Mouse (Mus musculus): ENCODE measurements around the gene Gm8332.
"Not testable (repeated sequence)": the region's sequence is repeated elsewhere in the genome, so short reads cannot be mapped to it uniquely, and the experiment has no call there.

Gm8332 gene

GRCm38 (mm10) chr12:88250000-88250399, at the start of gene Gm8332:
Gene Gm8332 (minus strand): TSS chr12:88250100.
- DNase-seq: not testable (repeated sequence)

- DNase-seq: not testable (repeated sequence)
Observed at GRCm38 (mm10) chr12:88297171-88297570, 47.3 kb upstream of the Gm8332 start.

GRCm38 (mm10) chr12:88293082-88293481, 43.2 kb upstream of the Gm8332 start:
- DNase-seq: not testable (repeated sequence)

GRCm38 (mm10) chr12:88285224-88285623, 35.3 kb upstream of the Gm8332 start:
- DNase-seq: not testable (repeated sequence)

- not testable (repeated sequence) for DNase-seq
Observed at GRCm38 (mm10) chr12:88274400-88274799, 24.5 kb upstream of the Gm8332 start, which contains the start of gene Gm5662. Gene Gm5662 (minus strand): TSS chr12:88274500.

- DNase-seq: no peak
Observed at GRCm38 (mm10) chr12:88257241-88257640, 7.3 kb upstream of the Gm8332 start.

- not testable (repeated sequence) for DNase-seq
Observed at GRCm38 (mm10) chr12:88255917-88256316, 6.0 kb upstream of the Gm8332 start.

- not testable (repeated sequence) for DNase-seq
Observed at GRCm38 (mm10) chr12:88245786-88246185, 4.1 kb downstream of the Gm8332 start.

GRCm38 (mm10) chr12:88242940-88243339, 7.0 kb downstream of the Gm8332 start:
- DNase-seq: not testable (repeated sequence)

- DNase-seq: no peak
Observed at GRCm38 (mm10) chr12:88219445-88219844, 30.5 kb downstream of the Gm8332 start.

GRCm38 (mm10) chr12:88218059-88218458, 31.8 kb downstream of the Gm8332 start:
- DNase-seq: not testable (repeated sequence)

GRCm38 (mm10) chr12:88214641-88215040, 35.3 kb downstream of the Gm8332 start:
- DNase-seq: no peak

- not testable (repeated sequence) for DNase-seq
Observed at GRCm38 (mm10) chr12:88211458-88211857, 38.4 kb downstream of the Gm8332 start.

- no peak for DNase-seq
Observed at GRCm38 (mm10) chr12:88202856-88203255, 47.0 kb downstream of the Gm8332 start.
